Mouse (Mus musculus): ENCODE results near the gene Snx22. TPM values are rescaled to one million over a fixed set of nuclear protein-coding genes. Genes with fewer than 3 reads are reported as not detected.

Gene Snx22
- 0.16 TPM in 1 of 2 replicates, not detected in the other for polyA plus RNA-seq (2012; ENCODE audit: insufficient read depth, low replicate concordance)

DNA sequence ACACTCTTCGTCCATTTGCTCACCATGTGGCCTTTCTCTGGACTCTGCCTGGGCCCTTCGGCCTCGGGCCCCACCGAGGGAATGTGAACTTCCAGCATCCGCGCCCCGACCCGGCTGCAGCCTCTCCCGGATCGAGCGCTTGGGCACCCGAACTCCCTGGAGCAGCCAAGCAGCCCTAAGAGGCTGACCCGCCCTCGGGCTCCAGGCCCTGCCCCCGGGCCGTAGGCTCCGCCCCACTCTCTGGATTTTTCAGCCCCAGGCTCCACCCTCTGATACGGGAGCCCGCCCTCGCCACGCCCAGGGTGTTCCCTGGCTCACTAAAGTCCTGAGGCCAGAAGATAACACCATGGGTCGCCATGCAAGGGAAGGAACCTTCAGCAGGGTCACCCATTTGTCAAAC is at the start of gene Snx22:
Snx22 (minus strand) TSS at position 137 of the 400 bp plus-strand sequence.
- no peak for TF ChIP-seq GATA1 (IDR thresholded peaks at IDR 0.05; ENCODE audit: borderline replicate concordance, low read length)
- no peak for TF ChIP-seq FLI1 (IDR thresholded peaks at IDR 0.05; ENCODE audit: low read length)
- H3K4me1 ChIP-seq: peaks cover 29% of the 10 kb centered on the region

DNA sequence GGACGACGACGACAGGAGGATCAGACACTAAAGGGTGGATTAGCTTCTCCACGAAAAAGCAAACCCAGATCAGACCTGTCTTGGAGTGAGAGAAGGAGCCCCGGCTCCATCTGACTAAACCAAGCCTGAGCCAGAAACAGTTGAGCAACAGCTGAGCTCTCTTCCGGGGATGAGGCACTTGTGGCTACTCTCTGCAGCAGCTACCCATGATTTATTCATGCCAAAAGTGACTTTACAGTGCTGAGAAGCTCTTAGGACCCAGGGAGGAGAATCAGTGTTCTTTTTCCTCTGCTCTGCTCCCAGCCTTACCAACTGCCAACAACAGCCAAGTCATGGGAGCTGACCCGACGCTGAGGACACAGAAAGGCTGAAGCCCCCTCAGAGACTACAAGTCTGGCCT is 47.4 kb upstream of the Snx22 start:
- TF ChIP-seq FLI1 (IDR thresholded peaks at IDR 0.05; ENCODE audit: low read length) (no peak), GATA1 (IDR thresholded peaks at IDR 0.05; ENCODE audit: borderline replicate concordance, low read length) (no peak)
- H3K4me3 ChIP-seq (replicated peaks): no peak overlapping the region
- no peaks in the 10 kb centered on the region for H3K27me3 ChIP-seq (replicated peaks)
- no peaks in the 10 kb centered on the region for H3K9me3 ChIP-seq
- peaks cover 53% of the 10 kb centered on the region for H3K4me1 ChIP-seq
- peaks cover 60% of the 10 kb centered on the region for H3K36me3 ChIP-seq (replicated peaks; ENCODE audit: low read length)

More for the DNA sequence above, at the start of gene Snx22:
- Histone ChIP-seq H3K27me3 (replicated peaks) (peaks cover 46% of the 10 kb centered on the region), H3K4me3 (replicated peaks) (peak within 1 kb of the TSS; percentile 92), H3K36me3 (replicated peaks; ENCODE audit: low read length) (peaks cover 28% of the 10 kb centered on the region), H3K9me3 (peaks cover 11% of the 10 kb centered on the region)

- no peaks in the 10 kb centered on the region for H3K27me3 ChIP-seq (replicated peaks)
- peaks cover 45% of the 10 kb centered on the region for H3K4me1 ChIP-seq
- no peak for TF ChIP-seq GATA1 (IDR thresholded peaks at IDR 0.05; ENCODE audit: borderline replicate concordance, low read length)
- no peak for TF ChIP-seq FLI1 (IDR thresholded peaks at IDR 0.05; ENCODE audit: low read length)
- H3K36me3 ChIP-seq (replicated peaks; ENCODE audit: low read length): peaks cover 66% of the 10 kb centered on the region
- H3K4me3 ChIP-seq (replicated peaks): no peak overlapping the region
- no peaks in the 10 kb centered on the region for H3K9me3 ChIP-seq
These were observed 44.8 kb upstream of the Snx22 start for GRCm38 (mm10) chr9:66114341-66114740.

DNA sequence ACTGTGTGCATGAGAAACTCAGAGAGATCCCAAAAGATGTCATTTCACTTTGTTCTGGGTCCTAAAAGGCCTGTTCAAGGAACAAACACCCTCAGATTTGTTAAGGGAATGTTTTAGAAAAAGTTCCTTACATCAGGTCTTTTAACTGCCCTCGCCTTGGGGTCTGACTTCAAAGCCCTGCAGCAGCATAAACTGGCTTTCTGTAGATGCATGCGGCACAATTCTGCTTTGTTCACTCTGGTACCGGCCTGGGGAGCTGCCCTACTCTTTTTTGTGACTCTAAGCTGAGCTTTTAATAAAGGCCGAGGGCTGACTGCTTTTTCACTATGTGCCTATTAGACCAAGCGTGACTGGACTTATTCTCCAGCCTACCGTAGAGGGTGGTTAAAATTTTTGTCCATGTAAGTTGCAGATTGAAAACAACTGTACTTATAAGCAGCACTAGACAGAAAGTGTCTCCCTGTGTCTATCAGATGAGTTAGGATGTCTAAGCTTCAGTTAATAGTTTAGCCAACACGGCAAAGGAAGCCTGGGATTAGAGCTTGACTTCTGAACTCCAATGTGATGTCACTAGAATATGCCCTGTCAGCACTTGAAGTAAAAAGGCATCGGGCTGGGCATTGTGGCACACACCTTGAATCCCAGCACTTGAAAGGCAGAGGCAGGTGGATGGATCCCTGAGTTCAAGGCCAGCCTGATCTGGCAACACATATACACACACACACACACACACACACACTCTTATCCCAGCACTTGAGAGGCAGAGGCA is 41.3 kb upstream of the Snx22 start:
- Histone ChIP-seq H3K36me3 (replicated peaks; ENCODE audit: low read length) (peaks cover 78% of the 10 kb centered on the region), H3K9me3 (no peaks in the 10 kb centered on the region), H3K4me1 (peaks cover 42% of the 10 kb centered on the region), H3K27me3 (replicated peaks) (no peaks in the 10 kb centered on the region), H3K4me3 (replicated peaks) (no peak overlapping the region)
- TF ChIP-seq FLI1 (IDR thresholded peaks at IDR 0.05; ENCODE audit: low read length): no peak
- TF ChIP-seq GATA1 (IDR thresholded peaks at IDR 0.05; ENCODE audit: borderline replicate concordance, low read length): no peak

- Histone ChIP-seq H3K36me3 (replicated peaks; ENCODE audit: low read length) (peaks cover 83% of the 10 kb centered on the region), H3K27me3 (replicated peaks) (no peaks in the 10 kb centered on the region), H3K9me3 (no peaks in the 10 kb centered on the region), H3K4me3 (replicated peaks) (no peak overlapping the region), H3K4me1 (peaks cover 47% of the 10 kb centered on the region)
- TF ChIP-seq FLI1 (IDR thresholded peaks at IDR 0.05; ENCODE audit: low read length) (no peak), GATA1 (IDR thresholded peaks at IDR 0.05; ENCODE audit: borderline replicate concordance, low read length) (no peak)
These were observed 40.6 kb upstream of the Snx22 start for GRCm38 (mm10) chr9:66110126-66110525.

DNA sequence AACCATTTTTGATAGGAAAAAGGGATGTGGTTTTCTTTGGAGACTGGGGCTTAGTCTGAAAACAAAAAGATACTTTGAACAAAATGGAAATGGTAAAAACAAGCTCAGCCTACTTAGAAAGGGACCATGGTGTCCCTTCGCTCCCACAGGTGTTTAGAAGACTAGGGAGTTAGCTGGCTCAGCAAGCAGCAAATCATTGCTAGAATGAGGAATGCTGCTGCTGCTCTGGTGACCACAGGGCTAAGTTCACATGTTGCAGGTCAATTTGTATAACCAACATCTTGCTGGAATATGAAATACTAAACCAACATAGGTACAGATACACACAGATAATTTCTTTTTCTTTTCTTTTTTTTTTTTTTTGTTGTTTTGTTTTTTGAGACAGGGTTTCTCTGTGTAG is 40.1 kb upstream of the Snx22 start:
- Histone ChIP-seq H3K27me3 (replicated peaks) (no peaks in the 10 kb centered on the region), H3K9me3 (no peaks in the 10 kb centered on the region), H3K4me1 (peaks cover 47% of the 10 kb centered on the region), H3K4me3 (replicated peaks) (no peak overlapping the region), H3K36me3 (replicated peaks; ENCODE audit: low read length) (peaks cover 83% of the 10 kb centered on the region)
- no peak for TF ChIP-seq GATA1 (IDR thresholded peaks at IDR 0.05; ENCODE audit: borderline replicate concordance, low read length)

DNA sequence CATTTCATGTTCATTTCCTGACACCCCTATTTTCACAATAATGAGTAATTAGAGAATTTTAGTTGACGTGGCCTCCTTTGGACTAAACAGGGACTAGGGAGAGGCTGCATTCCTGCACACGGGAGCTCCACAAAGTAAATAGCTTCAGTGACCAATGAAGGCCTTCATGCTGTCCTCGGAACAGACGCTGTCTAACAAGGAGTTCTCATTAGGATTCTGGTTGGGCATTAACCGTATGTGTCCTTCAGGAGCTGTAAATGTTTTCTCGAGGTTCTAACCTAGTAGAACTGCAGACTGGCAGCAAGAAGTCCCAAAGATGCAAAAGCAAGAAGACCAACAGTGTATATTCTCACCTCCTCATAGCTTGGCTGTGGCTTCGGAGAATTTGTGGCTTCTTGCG is 35.6 kb upstream of the Snx22 start:
- Histone ChIP-seq H3K27me3 (replicated peaks) (no peaks in the 10 kb centered on the region), H3K4me1 (peaks cover 40% of the 10 kb centered on the region), H3K9me3 (no peaks in the 10 kb centered on the region), H3K36me3 (replicated peaks; ENCODE audit: low read length) (peaks cover 96% of the 10 kb centered on the region), H3K4me3 (replicated peaks) (no peak overlapping the region)
- TF ChIP-seq GATA1 (IDR thresholded peaks at IDR 0.05; ENCODE audit: borderline replicate concordance, low read length) (no peak), FLI1 (IDR thresholded peaks at IDR 0.05; ENCODE audit: low read length) (no peak)

DNA sequence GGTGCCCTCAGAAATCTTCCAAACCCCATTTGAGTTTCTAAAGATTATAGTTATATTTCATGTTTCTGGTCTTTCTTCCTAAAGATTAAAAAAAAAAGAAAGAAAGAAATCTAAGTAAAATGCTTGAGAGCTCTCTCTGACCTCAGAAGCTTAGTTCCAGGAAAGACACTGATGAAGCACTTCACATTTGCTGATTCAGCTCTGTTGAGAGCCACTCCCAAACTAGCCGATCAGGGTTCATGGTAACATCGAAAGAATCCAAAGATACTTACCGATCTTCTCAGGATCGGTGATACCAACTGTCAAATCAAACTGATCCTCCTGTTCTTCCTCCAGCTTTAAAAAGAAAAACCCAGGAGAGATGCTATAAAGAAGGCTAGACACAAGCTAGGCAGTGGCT is 35.1 kb upstream of the Snx22 start:
- Histone ChIP-seq H3K36me3 (replicated peaks; ENCODE audit: low read length) (peaks cover 98% of the 10 kb centered on the region), H3K27me3 (replicated peaks) (no peaks in the 10 kb centered on the region), H3K4me1 (peaks cover 38% of the 10 kb centered on the region), H3K4me3 (replicated peaks) (no peak overlapping the region), H3K9me3 (no peaks in the 10 kb centered on the region)
- no peak for TF ChIP-seq FLI1 (IDR thresholded peaks at IDR 0.05; ENCODE audit: low read length)
- TF ChIP-seq GATA1 (IDR thresholded peaks at IDR 0.05; ENCODE audit: borderline replicate concordance, low read length): no peak

- Histone ChIP-seq H3K36me3 (replicated peaks; ENCODE audit: low read length) (peaks cover 99% of the 10 kb centered on the region), H3K27me3 (replicated peaks) (no peaks in the 10 kb centered on the region), H3K9me3 (no peaks in the 10 kb centered on the region), H3K4me3 (replicated peaks) (no peak overlapping the region), H3K4me1 (peaks cover 36% of the 10 kb centered on the region)
- TF ChIP-seq GATA1 (IDR thresholded peaks at IDR 0.05; ENCODE audit: borderline replicate concordance, low read length) (no peak), FLI1 (IDR thresholded peaks at IDR 0.05; ENCODE audit: low read length) (no peak)
These were observed 33.1 kb upstream of the Snx22 start for GRCm38 (mm10) chr9:66102668-66103067.

DNA sequence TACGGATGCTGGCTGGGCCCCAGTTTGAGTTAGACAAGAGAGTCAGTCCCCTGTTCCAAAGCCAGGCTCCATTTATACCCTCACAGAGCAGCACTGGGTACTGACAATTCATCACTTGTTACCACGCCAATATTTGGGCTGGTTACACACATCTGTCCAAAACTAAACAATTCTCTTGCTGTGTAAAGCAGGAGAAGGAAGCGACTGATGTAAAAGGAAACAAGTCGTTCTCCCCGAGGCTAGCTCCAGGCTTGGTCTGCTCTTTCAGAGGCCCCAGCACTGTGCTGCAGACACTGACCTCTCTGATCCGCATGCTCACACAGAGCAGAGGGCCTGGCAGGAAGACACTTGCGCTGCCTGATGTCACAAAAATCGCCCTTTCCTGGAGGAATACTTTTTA is 32.1 kb upstream of the Snx22 start:
- Histone ChIP-seq H3K36me3 (replicated peaks; ENCODE audit: low read length) (peaks cover 99% of the 10 kb centered on the region), H3K9me3 (no peaks in the 10 kb centered on the region), H3K4me3 (replicated peaks) (no peak overlapping the region), H3K27me3 (replicated peaks) (no peaks in the 10 kb centered on the region), H3K4me1 (peaks cover 31% of the 10 kb centered on the region)
- TF ChIP-seq FLI1 (IDR thresholded peaks at IDR 0.05; ENCODE audit: low read length) (no peak), GATA1 (IDR thresholded peaks at IDR 0.05; ENCODE audit: borderline replicate concordance, low read length) (no peak)

Measured in megakaryocyte, embryonic 14.5 days (primary cell).